Mouse (Mus musculus) naive thymus-derived CD4-positive, alpha-beta T cell, adult 2 months (primary cell): ENCODE results near the gene Mrpl11.
"Not testable (repeated sequence)": the region's sequence is repeated elsewhere in the genome, so short reads cannot be mapped to it uniquely, and the experiment has no call there.

Experiments
- DNase-seq: peaks from one replicate; pipeline ENCODE4 v3.0.0-alpha.2; 2011; ENCODE audit warnings: low read depth

Gene Mrpl11

GRCm38 (mm10) chr19:4992904-4993303 lies 31.0 kb downstream of the Mrpl11 start:
- no peak for DNase-seq

DNA sequence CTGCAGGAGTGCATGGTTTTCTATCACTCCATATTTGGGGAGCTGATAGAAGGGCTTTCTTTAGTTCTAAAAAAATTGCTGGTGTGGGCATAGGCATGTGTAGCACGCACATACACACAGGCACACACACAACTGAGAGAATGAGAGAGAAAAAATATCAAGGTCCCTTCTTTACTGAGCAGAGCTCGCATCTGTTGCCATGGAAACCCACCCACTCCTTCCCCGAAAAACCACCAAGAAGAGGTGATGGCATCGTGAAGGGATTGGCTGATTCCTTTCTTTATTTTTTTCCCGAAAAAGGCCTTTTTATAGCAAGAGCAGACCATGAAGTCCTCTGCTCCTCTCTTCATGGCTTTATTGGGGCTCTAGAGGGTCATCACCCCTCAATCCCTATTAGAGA lies 32.1 kb downstream of the Mrpl11 start:
- DNase-seq: no peak

- no peak for DNase-seq
Measured at GRCm38 (mm10) chr19:4999445-5000140, 37.6 kb downstream of the Mrpl11 start.

DNA sequence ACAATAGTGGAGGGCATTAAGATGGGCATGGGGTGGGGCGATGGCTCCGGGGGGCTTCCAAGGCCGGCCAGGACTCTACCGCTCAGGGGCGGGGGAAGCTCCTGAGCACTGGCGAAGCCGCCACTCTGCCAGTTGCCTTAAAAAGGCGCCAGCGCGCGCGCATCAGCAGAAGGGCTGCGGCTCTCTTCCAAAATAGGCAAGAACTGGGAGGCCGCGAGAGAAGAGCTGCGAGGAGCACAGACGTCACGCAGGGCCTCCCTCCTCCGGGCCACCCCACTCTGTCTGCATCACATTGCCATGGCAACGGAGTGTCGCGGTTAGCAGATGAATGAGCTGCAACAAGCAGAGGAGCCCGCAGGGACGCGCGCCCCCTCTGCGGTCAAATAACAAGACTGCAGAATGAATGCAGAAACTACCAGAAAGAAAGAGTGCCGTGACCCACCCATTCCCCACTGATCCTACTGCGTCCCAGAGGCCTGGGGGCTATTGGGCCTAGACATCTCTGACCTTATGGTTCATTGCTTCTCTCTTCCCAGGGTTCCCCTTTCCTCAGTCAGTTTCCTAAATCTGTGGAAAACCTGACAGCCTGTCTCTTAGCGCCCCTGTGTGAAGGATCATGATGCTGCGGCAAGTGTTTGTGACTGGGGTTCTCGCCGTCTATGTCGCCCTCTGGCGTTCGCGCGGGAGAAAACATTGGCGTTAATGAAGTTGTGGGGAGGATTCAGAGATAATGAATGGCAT lies 39.9 kb downstream of the Mrpl11 start:
- peak; percentile 87 for DNase-seq

DNA sequence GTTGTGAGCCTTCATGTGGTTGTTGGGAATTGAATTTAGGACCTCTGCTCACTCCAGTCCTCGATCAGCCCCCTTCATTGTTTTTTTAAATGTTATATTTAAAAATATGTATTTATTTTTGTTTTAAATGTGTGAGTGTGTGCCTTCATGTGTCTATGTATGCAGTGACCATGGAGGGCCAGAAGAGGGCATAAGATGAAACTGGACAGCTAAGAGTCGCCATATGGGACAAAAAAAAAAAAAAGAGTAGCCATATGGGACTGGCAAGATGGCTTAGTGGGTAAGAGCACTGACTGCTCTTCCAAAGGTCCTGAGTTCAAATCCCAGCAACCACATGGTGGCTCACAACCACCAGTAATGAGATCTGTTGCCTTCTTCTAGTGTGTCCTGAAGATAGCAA lies 41.7 kb downstream of the Mrpl11 start:
- not testable (repeated sequence) for DNase-seq

DNA sequence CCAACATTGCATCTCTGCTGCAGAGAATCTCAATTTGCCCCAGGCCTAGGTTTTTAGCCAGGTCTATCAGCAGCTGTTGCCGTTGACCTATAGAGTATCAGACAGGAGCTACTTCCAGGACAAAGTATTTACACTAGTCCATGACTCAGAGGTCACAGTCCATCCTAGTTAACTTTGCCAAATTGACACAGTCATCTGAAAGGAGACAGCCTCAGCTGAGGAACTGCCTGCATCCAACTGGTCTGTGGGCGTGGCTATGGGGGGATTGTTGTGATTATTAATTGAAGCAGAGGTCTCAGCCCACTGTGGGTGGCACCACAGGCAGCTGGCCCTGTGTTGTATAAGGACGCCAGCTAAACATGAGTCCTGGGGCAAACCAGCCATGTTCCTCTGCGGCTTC lies 43.0 kb downstream of the Mrpl11 start:
- DNase-seq: no peak

- no peak for DNase-seq
Measured at GRCm38 (mm10) chr19:5013138-5013537, 51.2 kb downstream of the Mrpl11 start.

DNA sequence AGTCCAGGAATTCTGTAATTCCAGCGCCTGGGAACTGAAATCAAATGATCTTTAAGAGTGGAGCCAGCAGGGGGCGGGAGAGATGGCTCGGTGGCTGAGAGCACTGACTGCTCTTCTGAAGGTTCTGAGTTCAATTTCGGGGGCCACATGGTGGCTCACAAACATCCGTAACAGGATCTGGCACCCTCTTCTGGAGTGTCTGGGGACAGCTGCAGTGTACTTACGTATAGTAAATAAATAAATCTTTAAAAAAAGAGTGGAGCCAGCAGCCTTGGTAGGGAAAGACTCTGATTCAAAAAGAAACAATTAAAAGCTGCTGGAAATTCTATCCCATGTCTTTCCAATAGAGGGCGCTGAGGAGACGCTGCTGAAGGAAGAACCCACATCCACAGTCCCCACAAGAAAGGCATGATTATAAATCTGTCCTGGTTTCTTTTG lies 53.0 kb downstream of the Mrpl11 start:
- peak; percentile 82 for DNase-seq

DNA sequence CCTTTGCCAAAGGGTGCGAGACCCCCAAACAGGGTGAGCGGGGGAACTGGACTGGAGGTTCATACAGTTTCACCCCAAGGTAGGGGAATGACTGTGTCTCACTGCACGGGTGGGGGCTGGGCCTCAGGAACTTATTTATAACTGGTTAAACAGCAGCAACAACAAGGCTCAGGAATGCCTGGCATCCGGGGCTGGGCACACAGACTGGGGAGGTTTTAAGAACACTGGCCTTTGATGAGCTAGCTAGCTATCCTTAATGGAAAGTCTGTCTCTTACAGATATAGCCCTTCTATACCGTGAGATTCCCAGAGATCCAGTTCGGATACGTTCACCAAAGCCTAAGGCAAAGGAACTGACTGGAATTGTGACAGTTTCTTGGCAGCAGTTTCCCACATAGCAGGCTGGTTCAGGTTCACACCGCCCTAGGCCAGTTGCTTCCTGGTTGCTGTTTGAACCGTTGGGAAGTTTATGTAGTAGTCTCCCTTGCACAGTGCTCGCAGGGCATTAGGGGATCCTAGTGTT lies 54.3 kb downstream of the Mrpl11 start:
- DNase-seq: no peak
